Mouse (Mus musculus) spleen, adult 2 months (tissue): ENCODE measurements around the gene Agbl1. TPM values are rescaled to one million over a fixed set of nuclear protein-coding genes. Genes with fewer than 3 reads are reported as not detected.

Source experiments
- DNase-seq, 2 experiments: peaks; one replicate each; pipeline versions ENCODE4 v3.0.0 to v3.0.0-alpha.2; 2012 to 2021; ENCODE audit warnings: low spot score in 2 of 2, low read depth in 1 of 2
- H3K27ac ChIP-seq: fragments of 200-500 bp; 2 replicates; pipeline ENCODE4 v1.5.1; 2012; ENCODE audit warnings: low read length, inconsistent platforms; ENCODE audit not compliant: insufficient read depth
- H3K27me3 ChIP-seq: fragments of 200-500 bp; 2 replicates; pipeline ENCODE4 v1.6.1; 2012; ENCODE audit warnings: mild to moderate bottlenecking, moderate library complexity, low read length, inconsistent platforms; ENCODE audit not compliant: control insufficient read depth, insufficient read depth
- H3K36me3 ChIP-seq: fragments of 200-500 bp; 2 replicates; pipeline ENCODE4 v1.6.1; 2012; ENCODE audit warnings: mild to moderate bottlenecking, low read length, inconsistent platforms; ENCODE audit not compliant: control insufficient read depth, insufficient read depth
- H3K4me1 ChIP-seq: fragments of 200-500 bp; 2 replicates; pipeline ENCODE4 v1.6.1; 2011; ENCODE audit warnings: inconsistent platforms; ENCODE audit not compliant: control insufficient read depth, insufficient read depth, insufficient read length
- H3K4me3 ChIP-seq: fragments of 200-500 bp; 2 replicates; pipeline ENCODE4 v1.5.1; 2011; ENCODE audit warnings: mild to moderate bottlenecking, inconsistent platforms; ENCODE audit not compliant: insufficient read depth, insufficient read length; ENCODE audit errors: extremely low read depth
- CTCF ChIP-seq: fragments of 200-500 bp; IDR thresholded peaks from 2 replicates; pipeline ENCODE4 v1.5.1; 2011; ENCODE audit warnings: mild to moderate bottlenecking, inconsistent platforms; ENCODE audit not compliant: insufficient read depth, insufficient read length, insufficient replicate concordance; ENCODE audit errors: extremely low read depth
- POLR2A ChIP-seq: fragments of 200-500 bp; IDR thresholded peaks from 2 replicates; pipeline ENCODE4 v1.6.1; 2011; ENCODE audit warnings: low read depth, low read length, inconsistent platforms
- WGBS: fragments of 180-500 bp; shearing (Covaris S2); methylation state at CpG from one replicate; pipeline ENCODE4 v1.1.7; 2018; 5-methylcytosine and 5-hydroxymethylcytosine counted together
- polyA plus RNA-seq: library from polyadenylated mRNA; depleted of rRNA; stranded (reverse); fragments of >200 nt; gene quantifications from 2 replicates; pipeline ENCODE4 v1.2.3, GENCODE M21; 2012

Gene Agbl1
- polyA plus RNA-seq, 1 experiment: 0.08 TPM

GRCm38 (mm10) chr7:76547313-76547712 is 317.6 kb downstream of the Agbl1 start:
- no peak overlapping the region for H3K4me3 ChIP-seq
- H3K27me3 ChIP-seq: no peaks in the 10 kb centered on the region
- no peak for DNase-seq
- no peaks in the 10 kb centered on the region for H3K36me3 ChIP-seq
- H3K27ac ChIP-seq: no peak overlapping the region
- no peaks in the 10 kb centered on the region for H3K4me1 ChIP-seq
- no peak for TF ChIP-seq CTCF
- no peak for TF ChIP-seq POLR2A

- no peaks in the 10 kb centered on the region for H3K36me3 ChIP-seq
- H3K27ac ChIP-seq: no peak overlapping the region
- WGBS: 71% methylated on average over 3 of the region's 3 CpGs
- DNase-seq: no peak
- no peaks in the 10 kb centered on the region for H3K27me3 ChIP-seq
- TF ChIP-seq POLR2A: no peak
- TF ChIP-seq CTCF: no peak
- no peak overlapping the region for H3K4me3 ChIP-seq
- H3K4me1 ChIP-seq: no peaks in the 10 kb centered on the region
Measured at GRCm38 (mm10) chr7:76551860-76552259, 322.2 kb downstream of the Agbl1 start.

- no peaks in the 10 kb centered on the region for H3K27me3 ChIP-seq
- H3K4me3 ChIP-seq: no peak overlapping the region
- H3K36me3 ChIP-seq: no peaks in the 10 kb centered on the region
- H3K4me1 ChIP-seq: no peaks in the 10 kb centered on the region
- TF ChIP-seq CTCF (no peak), POLR2A (no peak)
- H3K27ac ChIP-seq: no peak overlapping the region
- DNase-seq: no peak
Measured at GRCm38 (mm10) chr7:76560564-76561258, 331.0 kb downstream of the Agbl1 start.

GRCm38 (mm10) chr7:76562506-76562905 is 332.8 kb downstream of the Agbl1 start:
- Histone ChIP-seq H3K4me1 (no peaks in the 10 kb centered on the region), H3K36me3 (no peaks in the 10 kb centered on the region), H3K27ac (no peak overlapping the region), H3K27me3 (no peaks in the 10 kb centered on the region), H3K4me3 (no peak overlapping the region)
- WGBS: 85% methylated on average over 4 of the region's 4 CpGs
- TF ChIP-seq POLR2A: no peak
- TF ChIP-seq CTCF: no peak
- DNase-seq: no peak

GRCm38 (mm10) chr7:76594566-76595079 is 364.9 kb downstream of the Agbl1 start:
- no peak for TF ChIP-seq POLR2A
- no peak for TF ChIP-seq CTCF
- H3K4me3 ChIP-seq: no peak overlapping the region
- DNase-seq: no peak
- no peaks in the 10 kb centered on the region for H3K4me1 ChIP-seq
- no peak overlapping the region for H3K27ac ChIP-seq
- no peaks in the 10 kb centered on the region for H3K27me3 ChIP-seq
- 59% methylated on average over 5 of the region's 5 CpGs for WGBS
- H3K36me3 ChIP-seq: no peaks in the 10 kb centered on the region

- H3K27ac ChIP-seq: no peak overlapping the region
- H3K27me3 ChIP-seq: no peaks in the 10 kb centered on the region
- H3K4me3 ChIP-seq: no peak overlapping the region
- H3K4me1 ChIP-seq: no peaks in the 10 kb centered on the region
- 63% methylated on average over 2 of the region's 2 CpGs for WGBS
- TF ChIP-seq CTCF (no peak), POLR2A (no peak)
- no peaks in the 10 kb centered on the region for H3K36me3 ChIP-seq
- DNase-seq: no peak
Measured at GRCm38 (mm10) chr7:76597812-76598211, 368.1 kb downstream of the Agbl1 start.

GRCm38 (mm10) chr7:76600050-76600690 is 370.5 kb downstream of the Agbl1 start:
- no peak overlapping the region for H3K4me3 ChIP-seq
- H3K36me3 ChIP-seq: no peaks in the 10 kb centered on the region
- DNase-seq: no peak
- TF ChIP-seq CTCF (no peak), POLR2A (no peak)
- H3K27me3 ChIP-seq: no peaks in the 10 kb centered on the region
- whole genome bisulfite sequencing: 86% methylated on average over 2 of the region's 2 CpGs
- H3K4me1 ChIP-seq: no peaks in the 10 kb centered on the region
- H3K27ac ChIP-seq: no peak overlapping the region
